Mouse (Mus musculus) heart, embryonic 14.5 days (tissue): Measurements from ENCODE around the gene Hk1. TPM values are rescaled to one million over a fixed set of nuclear protein-coding genes. Genes with fewer than 3 reads are reported as not detected.

Experiments used
- ATAC-seq: fragments of 200-750 bp; cut with Nextera tagmentation; 2 replicates; pipeline ENCODE4 v1.8.0; 2017; ENCODE audit warnings: low read depth, moderate TSS enrichment; ENCODE audit not compliant: insufficient number of reproducible peaks, insufficient read depth, low FRiP score
- H3K27ac ChIP-seq, 2 experiments: fragments of 200-500 bp in 1 of 2; fragments of 300-500 bp in 1 of 2; sonication (generic) in 1 of 2; replicated peaks in 1 of 2; 2 replicates each; pipeline ENCODE4 v1.5.1; 2012 to 2014; ENCODE audit warnings: low read depth in 2 of 2, low read length in 2 of 2, control low read depth in 1 of 2, mild to moderate bottlenecking in 1 of 2, mixed read lengths in 1 of 2; ENCODE audit not compliant: control insufficient read depth in 1 of 2, insufficient read depth in 1 of 2
- H3K27me3 ChIP-seq: fragments of 300-500 bp; sonication (generic); 2 replicates; pipeline ENCODE4 v1.6.1; 2014; ENCODE audit warnings: mild to moderate bottlenecking, low read length, control low read depth; ENCODE audit not compliant: control insufficient read depth, insufficient read depth
- H3K36me3 ChIP-seq: fragments of 300-500 bp; sonication (generic); 2 replicates; pipeline ENCODE4 v1.6.1; 2014; ENCODE audit warnings: mild to moderate bottlenecking, control low read depth, low read length, mixed read lengths; ENCODE audit not compliant: control insufficient read depth, insufficient read depth
- H3K4me1 ChIP-seq, 2 experiments: fragments of 200-500 bp in 1 of 2; fragments of 300-500 bp in 1 of 2; sonication (generic) in 1 of 2; 2 replicates each; pipeline ENCODE4 v1.6.1; 2012 to 2014; ENCODE audit warnings: low read length in 2 of 2, control low read depth in 1 of 2, mixed read lengths in 1 of 2; ENCODE audit not compliant: control insufficient read depth in 2 of 2, insufficient read depth in 2 of 2
- H3K4me2 ChIP-seq: fragments of 300-500 bp; sonication (generic); 2 replicates; pipeline ENCODE4 v1.6.1; 2014; ENCODE audit warnings: mild to moderate bottlenecking, low read length
- H3K4me3 ChIP-seq, 2 experiments: fragments of 200-500 bp in 1 of 2; fragments of 300-500 bp in 1 of 2; sonication (generic) in 1 of 2; 2 replicates each; pipeline ENCODE4 v1.5.1; 2012 to 2014; ENCODE audit warnings: low read length in 2 of 2, mild to moderate bottlenecking in 2 of 2, control low read depth in 1 of 2, low read depth in 1 of 2, moderate library complexity in 1 of 2; ENCODE audit not compliant: control insufficient read depth in 1 of 2, insufficient read depth in 1 of 2
- H3K9ac ChIP-seq: fragments of 300-500 bp; sonication (generic); 2 replicates; pipeline ENCODE4 v1.6.1; 2014; ENCODE audit warnings: mild to moderate bottlenecking, low read length
- H3K9me3 ChIP-seq: fragments of 300-500 bp; sonication (generic); 2 replicates; pipeline ENCODE4 v1.6.1; 2016; ENCODE audit warnings: low read length, control low read depth; ENCODE audit not compliant: control insufficient read depth
- whole genome bisulfite sequencing: fragments of 180-500 bp; shearing (Covaris S2); extraction: QIAGEN DNeasy Blood & Tissue Kit; methylation state at CpG from one replicate; pipeline ENCODE4 v1.1.7; 2014; 5-methylcytosine and 5-hydroxymethylcytosine counted together
- polyA plus RNA-seq: library from polyadenylated mRNA; unstranded; fragments of >200 nt; fragmentation: Nextera tagmentation; extraction: Ambion mirVana; gene quantifications from 2 replicates; pipeline ENCODE4 v1.2.1, GENCODE M21; 2014

Gene Hk1
- polyA plus RNA-seq, 1 experiment from 2014 or later = 112 TPM

DNA sequence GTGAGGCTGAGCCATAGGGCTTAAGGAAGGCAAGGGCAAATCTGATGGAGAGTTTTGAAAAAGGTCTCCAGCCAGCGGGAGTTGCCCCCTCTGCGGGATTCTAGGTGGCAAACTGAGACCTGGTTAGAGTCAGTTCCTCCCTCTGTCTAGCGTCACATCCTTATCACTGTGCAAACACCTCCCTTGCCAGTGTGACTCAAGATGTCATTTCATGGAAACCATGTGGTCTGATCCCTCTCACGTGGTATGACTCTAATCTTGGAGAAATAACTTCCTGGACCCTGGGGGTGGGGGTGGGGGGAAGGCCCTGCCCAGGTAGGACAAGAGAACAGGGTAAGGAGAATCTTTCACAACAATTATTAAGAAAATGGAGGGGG is 33.9 kb upstream of the Hk1 start:
- H3K27me3 ChIP-seq = peaks cover 5% of the 10 kb centered on the region; the same call in 1 of the 2 replicates
- no peaks in the 10 kb centered on the region for H3K9me3 ChIP-seq
- H3K36me3 ChIP-seq = no peaks in the 10 kb centered on the region
- H3K27ac ChIP-seq = no peak overlapping the region
- ATAC-seq = no peak
- no peak overlapping the region for H3K4me2 ChIP-seq
- H3K4me1 ChIP-seq = peaks cover 11 to 15% of the 10 kb centered on the region in 2 experiments
- 0 out of 2 replicates have a peak overlapping the region, but pooled peaks have one; percentile 10 for H3K9ac ChIP-seq
- no peak overlapping the region for H3K4me3 ChIP-seq
- 7% methylated on average over 4 of the region's 4 CpGs for WGBS

DNA sequence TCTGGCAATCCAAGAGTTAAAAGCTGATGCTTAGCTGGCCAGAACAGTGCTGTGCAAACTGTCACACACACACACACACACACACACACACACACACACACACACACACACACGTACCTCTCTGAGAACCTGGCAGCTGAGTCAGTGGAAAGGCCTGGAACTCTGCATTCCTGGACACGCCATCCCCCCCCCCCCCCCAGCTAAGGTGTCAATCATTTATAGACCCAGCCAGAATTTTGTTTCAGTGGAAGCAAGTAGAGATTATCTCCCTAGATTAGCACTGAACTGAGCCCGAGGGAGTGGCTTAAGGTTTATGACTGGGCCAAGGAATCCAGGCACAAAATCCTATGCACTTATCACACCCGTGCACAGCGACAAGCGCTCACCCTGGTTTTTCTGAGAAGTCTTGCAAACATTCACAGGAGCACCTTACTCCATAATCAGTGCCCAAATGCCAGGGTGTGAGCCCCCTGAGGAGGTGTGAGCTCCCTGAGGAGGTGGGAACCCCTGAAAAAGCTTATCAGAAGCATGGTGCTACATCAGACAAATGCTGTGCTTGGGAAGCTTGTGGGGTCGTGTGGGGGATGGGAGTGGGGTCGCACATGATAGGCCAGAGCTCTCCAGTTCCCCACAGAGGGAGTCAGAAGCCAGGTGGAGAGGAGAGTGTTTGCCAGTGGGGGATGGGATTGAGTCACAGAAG is 33.3 kb upstream of the Hk1 start:
- Histone ChIP-seq H3K4me1 (peaks cover 11 to 15% of the 10 kb centered on the region in 2 experiments), H3K36me3 (no peaks in the 10 kb centered on the region), H3K4me2 (no peak overlapping the region), H3K27me3 (peaks cover 6% of the 10 kb centered on the region; the same call in 1 of the 2 replicates), H3K9me3 (no peaks in the 10 kb centered on the region), H3K27ac (no peak overlapping the region), H3K4me3 (no peak overlapping the region), H3K9ac (peak overlapping the region; percentile 10; the same call in 1 of the 2 replicates)
- 2% methylated on average over 8 of the region's 8 CpGs for WGBS
- ATAC-seq = no peak

DNA sequence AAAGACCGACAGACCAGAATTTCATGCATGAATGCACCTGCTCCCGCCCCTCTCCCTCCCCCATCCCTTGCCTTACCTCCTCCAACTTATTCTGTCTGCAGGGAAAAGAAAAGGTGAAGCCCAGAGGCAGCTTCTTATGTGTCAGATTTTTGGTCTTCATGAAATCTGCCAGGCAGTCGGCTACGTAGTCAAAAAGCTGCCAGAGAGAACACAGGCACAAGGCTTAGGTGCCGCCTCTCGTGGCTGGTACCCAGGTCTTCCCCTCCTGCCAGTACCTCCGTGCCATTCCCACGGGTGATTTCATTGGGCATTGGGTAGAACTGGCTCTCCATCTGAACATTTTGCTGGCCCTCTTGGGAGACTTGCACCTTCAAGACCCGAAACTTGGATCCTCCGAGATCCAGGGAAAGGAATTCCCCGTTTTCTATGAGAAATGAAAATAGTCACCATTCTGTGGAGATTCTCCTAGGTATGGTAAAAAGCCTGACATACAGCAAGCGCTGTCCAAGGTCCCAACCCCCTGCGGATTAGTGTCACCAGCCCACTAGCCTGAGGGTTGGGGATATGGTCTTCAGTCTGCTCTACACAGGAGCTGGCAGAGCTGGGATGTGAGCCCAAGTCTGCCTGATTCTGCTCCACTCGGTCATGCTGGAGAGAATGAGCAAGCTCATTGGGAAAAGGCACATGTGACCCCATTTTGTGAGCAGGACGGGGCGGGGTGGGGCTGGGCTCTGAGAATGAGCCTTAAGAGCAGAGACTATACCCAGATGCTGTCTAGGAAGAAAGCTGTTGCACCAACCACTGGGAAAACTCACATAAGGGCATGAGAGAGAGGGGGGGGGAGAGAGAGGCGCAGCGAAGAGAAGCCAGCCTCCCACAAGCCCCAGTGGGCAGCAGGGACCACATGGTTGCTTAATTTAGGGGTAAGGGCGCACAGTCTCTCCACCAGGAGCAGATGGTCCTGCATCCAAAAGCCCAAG is 32.0 kb upstream of the Hk1 start:
- WGBS = 66% methylated on average over 19 of the region's 19 CpGs

DNA sequence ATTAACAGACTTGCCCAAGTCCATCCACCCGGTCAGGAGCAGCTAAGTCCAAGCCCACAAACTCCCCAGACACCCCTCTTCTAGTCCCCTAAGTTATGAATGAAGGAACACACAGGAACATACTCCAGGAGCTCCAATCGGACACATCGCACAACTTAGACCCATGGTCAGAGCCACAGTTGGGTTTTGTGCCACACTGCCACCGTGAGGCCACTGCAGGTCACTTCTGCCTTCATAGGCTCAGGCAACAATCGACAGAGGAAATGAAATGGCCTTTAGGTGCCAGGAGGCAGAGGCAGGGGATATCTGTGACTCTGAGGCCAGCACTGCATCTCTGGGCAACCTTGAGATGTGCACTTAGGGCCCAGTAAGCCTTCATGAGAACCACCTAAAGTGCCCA is 31.2 kb upstream of the Hk1 start:
- ATAC-seq = no peak
- WGBS = 11% methylated on average over 5 of the region's 5 CpGs
- no peak overlapping the region for H3K9ac ChIP-seq
- no peaks in the 10 kb centered on the region for H3K9me3 ChIP-seq
- no peak overlapping the region for H3K4me3 ChIP-seq
- no peak overlapping the region for H3K27ac ChIP-seq
- H3K4me2 ChIP-seq = no peak overlapping the region
- H3K4me1 ChIP-seq = peaks cover 11 to 15% of the 10 kb centered on the region in 2 experiments
- H3K36me3 ChIP-seq = no peaks in the 10 kb centered on the region
- H3K27me3 ChIP-seq = peaks cover 6% of the 10 kb centered on the region; the same call in 1 of the 2 replicates

More for the DNA sequence above, 32.0 kb upstream of the Hk1 start:
- ATAC-seq = no peak
- no peaks in the 10 kb centered on the region for H3K9me3 ChIP-seq
- H3K4me2 ChIP-seq = no peak overlapping the region
- no peaks in the 10 kb centered on the region for H3K36me3 ChIP-seq
- H3K4me3 ChIP-seq = no peak overlapping the region
- H3K27ac ChIP-seq = no peak overlapping the region
- peaks cover 11 to 15% of the 10 kb centered on the region in 2 experiments for H3K4me1 ChIP-seq
- no peak overlapping the region for H3K9ac ChIP-seq
- H3K27me3 ChIP-seq = peaks cover 6% of the 10 kb centered on the region; the same call in 1 of the 2 replicates

DNA sequence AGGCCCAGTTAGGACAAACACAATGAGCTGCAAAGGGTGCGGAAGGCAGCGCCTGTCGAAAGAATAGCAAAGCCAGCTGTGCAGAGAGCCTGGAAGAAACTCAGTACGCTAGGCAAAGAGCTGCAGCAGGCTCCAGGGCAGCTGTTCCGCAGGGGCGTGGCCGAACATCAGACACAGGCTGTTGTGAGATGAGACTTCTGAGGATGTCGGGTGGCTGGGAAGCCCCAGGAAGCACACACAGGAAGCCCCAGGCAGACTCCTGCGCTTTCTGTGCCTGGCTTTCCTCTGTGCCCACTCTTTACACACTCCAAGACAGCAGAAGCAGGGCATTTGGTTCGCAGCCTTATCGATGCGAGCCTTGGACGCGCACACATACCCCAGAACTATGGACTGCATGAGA is 25.2 kb upstream of the Hk1 start:
- 43% methylated on average over 14 of the region's 14 CpGs for WGBS
- H3K4me3 ChIP-seq = no peak overlapping the region
- ATAC-seq = no peak

DNA sequence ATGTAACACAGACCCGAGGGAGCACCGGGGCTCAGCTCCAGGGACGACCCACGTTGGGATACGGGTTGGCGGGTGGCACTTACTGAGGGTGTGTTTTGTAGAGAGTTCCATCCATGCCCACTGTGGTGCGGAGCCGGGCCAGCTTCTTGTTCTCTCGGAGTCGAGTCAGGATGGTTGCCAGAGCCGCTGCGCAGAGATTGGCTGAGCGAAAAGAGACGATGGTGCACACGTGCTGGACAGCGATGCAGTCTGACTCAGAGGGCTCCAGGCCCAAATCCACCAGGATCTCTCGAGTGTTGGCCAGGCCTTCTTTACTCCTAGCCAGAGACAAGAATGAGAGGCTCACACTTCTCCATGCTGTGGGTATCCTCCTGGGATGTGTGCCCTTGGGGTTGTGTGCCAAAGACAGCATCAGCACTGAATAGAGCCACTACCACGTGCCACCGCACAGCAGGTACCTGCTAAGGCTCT is 22.0 kb upstream of the Hk1 start:
- ATAC-seq = no peak
- H3K36me3 ChIP-seq = no peaks in the 10 kb centered on the region
- WGBS = 78% methylated on average over 19 of the region's 19 CpGs
- 0 out of 2 replicates have a peak, but pooled peaks cover 6% of the 10 kb centered on the region for H3K27me3 ChIP-seq
- H3K4me1 ChIP-seq = no peaks in the 10 kb centered on the region
- no peak overlapping the region for H3K4me3 ChIP-seq
- H3K9me3 ChIP-seq = no peaks in the 10 kb centered on the region
- H3K9ac ChIP-seq = no peak overlapping the region
- no peak overlapping the region for H3K4me2 ChIP-seq
- H3K27ac ChIP-seq = no peak overlapping the region

More for the DNA sequence above, 25.2 kb upstream of the Hk1 start:
- H3K4me1 ChIP-seq = no peaks in the 10 kb centered on the region
- no peaks in the 10 kb centered on the region for H3K36me3 ChIP-seq
- H3K4me2 ChIP-seq = peak overlapping the region; percentile 46
- H3K9me3 ChIP-seq = no peaks in the 10 kb centered on the region
- H3K27me3 ChIP-seq = peaks cover 12% of the 10 kb centered on the region; the same call in 1 of the 2 replicates
- no peak overlapping the region for H3K27ac ChIP-seq
- H3K9ac ChIP-seq = no peak overlapping the region

DNA sequence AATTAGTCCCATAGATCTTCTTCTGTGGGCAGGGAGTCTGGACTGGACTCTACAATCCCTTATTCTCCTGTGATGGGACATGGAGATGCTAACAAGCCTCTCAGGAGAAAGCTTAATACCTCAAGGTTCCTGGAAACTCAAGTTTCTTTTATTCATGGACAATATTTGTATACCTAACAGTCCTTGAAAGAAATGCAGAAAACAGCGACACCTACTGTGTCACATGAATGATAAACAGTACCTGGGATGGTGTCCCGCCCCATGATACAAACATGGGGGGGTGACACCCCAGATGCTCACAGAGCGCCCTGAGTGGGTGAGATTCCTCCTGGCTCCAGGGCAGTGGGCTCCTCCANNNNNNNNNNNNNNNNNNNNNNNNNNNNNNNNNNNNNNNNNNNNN is 3.3 kb upstream of the Hk1 start:
- H3K4me1 ChIP-seq = no peaks in the 10 kb centered on the region
- ATAC-seq = no peak
- no peak overlapping the region for H3K9ac ChIP-seq
- no peak overlapping the region for H3K27ac ChIP-seq
- H3K36me3 ChIP-seq = no peaks in the 10 kb centered on the region
- H3K27me3 ChIP-seq = no peaks in the 10 kb centered on the region
- H3K9me3 ChIP-seq = no peaks in the 10 kb centered on the region
- WGBS = 76% methylated on average over 3 of the region's 3 CpGs
- H3K4me2 ChIP-seq = no peak overlapping the region
- H3K4me3 ChIP-seq = no peak overlapping the region
